Mouse (Mus musculus) adrenal gland, postnatal 25 days (tissue): ENCODE measurements around the gene Pus7l. TPM values are rescaled to one million over a fixed set of nuclear protein-coding genes. Genes with fewer than 3 reads are reported as not detected.
"Not testable (repeated sequence)": the region's sequence is repeated elsewhere in the genome, so short reads cannot be mapped to it uniquely, and the experiment has no call there.

Source experiments
- DNase-seq: peaks from one replicate; pipeline ENCODE4 v3.0.0; 2021; ENCODE audit warnings: mixed read lengths
- total RNA-seq: library from RNA; stranded (reverse); gene quantifications from 2 replicates; pipeline ENCODE4 v1.2.3, GENCODE M21; 2021

The Pus7l gene
- total RNA-seq, 1 experiment from 2014 or later = 5.0 TPM

GRCm38 (mm10) chr15:94542567-94543408, 559 bp downstream of the Pus7l start:
- DNase-seq = no peak

- DNase-seq = no peak
Observed at GRCm38 (mm10) chr15:94539296-94539695, 4.1 kb downstream of the Pus7l start.

- no peak for DNase-seq
Observed at GRCm38 (mm10) chr15:94535521-94535920, 7.8 kb downstream of the Pus7l start.

GRCm38 (mm10) chr15:94532956-94533355, 10.4 kb downstream of the Pus7l start:
- DNase-seq = no peak

- no peak for DNase-seq
Observed at GRCm38 (mm10) chr15:94532306-94532705, 11.0 kb downstream of the Pus7l start.

GRCm38 (mm10) chr15:94530519-94530918, 12.8 kb downstream of the Pus7l start:
- DNase-seq = no peak

GRCm38 (mm10) chr15:94524956-94525355, 18.4 kb downstream of the Pus7l start:
- no peak for DNase-seq

- peak; percentile 11 for DNase-seq
Observed at GRCm38 (mm10) chr15:94523251-94523650, 20.1 kb downstream of the Pus7l start.

- DNase-seq = no peak
Observed at GRCm38 (mm10) chr15:94520959-94521358, 22.4 kb downstream of the Pus7l start.

GRCm38 (mm10) chr15:94520205-94520900, 23.0 kb downstream of the Pus7l start:
- no peak for DNase-seq

GRCm38 (mm10) chr15:94517913-94518491, 25.3 kb downstream of the Pus7l start:
- no peak for DNase-seq

- DNase-seq = no peak
Observed at GRCm38 (mm10) chr15:94503451-94504215, 39.7 kb downstream of the Pus7l start.

GRCm38 (mm10) chr15:94499260-94499659, 44.1 kb downstream of the Pus7l start:
- DNase-seq = no peak

- no peak for DNase-seq
Observed at GRCm38 (mm10) chr15:94495936-94496335, 47.4 kb downstream of the Pus7l start.

GRCm38 (mm10) chr15:94494445-94494844, 48.9 kb downstream of the Pus7l start:
- no peak for DNase-seq

GRCm38 (mm10) chr15:94489433-94489832, 53.9 kb downstream of the Pus7l start:
- DNase-seq = no peak

GRCm38 (mm10) chr15:94488028-94488427, 55.3 kb downstream of the Pus7l start:
- DNase-seq = not testable (repeated sequence)

- DNase-seq = no peak
Observed at GRCm38 (mm10) chr15:94482555-94482954, 60.8 kb downstream of the Pus7l start.

GRCm38 (mm10) chr15:94480792-94481191, 62.6 kb downstream of the Pus7l start:
- no peak for DNase-seq

GRCm38 (mm10) chr15:94480248-94480647, 63.1 kb downstream of the Pus7l start:
- DNase-seq = no peak

GRCm38 (mm10) chr15:94479513-94480136, 63.7 kb downstream of the Pus7l start:
- no peak for DNase-seq

- DNase-seq = no peak
Observed at GRCm38 (mm10) chr15:94478706-94479105, 64.6 kb downstream of the Pus7l start.
